Mouse (Mus musculus): ENCODE results near the gene Ift81.

Ift81 gene

DNA sequence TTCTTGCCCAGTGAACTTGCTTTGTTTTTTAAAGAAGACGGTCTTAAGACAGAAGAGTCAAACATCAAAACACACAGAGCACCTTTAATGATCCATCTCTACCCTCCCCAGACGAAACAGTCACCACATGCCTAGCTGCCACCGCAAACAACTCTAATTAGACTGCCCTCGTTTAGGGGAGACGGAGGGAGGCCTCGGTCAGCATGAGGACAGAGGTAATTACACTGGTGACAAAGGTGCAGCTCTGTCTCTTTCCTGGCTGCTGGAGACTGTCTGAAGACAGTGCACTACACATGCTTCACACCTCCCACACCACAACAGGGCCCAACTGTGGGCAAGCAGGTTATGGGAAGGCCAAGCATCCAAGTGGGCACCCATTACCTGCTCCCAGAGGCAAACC, 66.5 kb downstream of the Ift81 start:
- DNase-seq (ENCODE audit: low spot score in 2 of 2) = no peak

DNA sequence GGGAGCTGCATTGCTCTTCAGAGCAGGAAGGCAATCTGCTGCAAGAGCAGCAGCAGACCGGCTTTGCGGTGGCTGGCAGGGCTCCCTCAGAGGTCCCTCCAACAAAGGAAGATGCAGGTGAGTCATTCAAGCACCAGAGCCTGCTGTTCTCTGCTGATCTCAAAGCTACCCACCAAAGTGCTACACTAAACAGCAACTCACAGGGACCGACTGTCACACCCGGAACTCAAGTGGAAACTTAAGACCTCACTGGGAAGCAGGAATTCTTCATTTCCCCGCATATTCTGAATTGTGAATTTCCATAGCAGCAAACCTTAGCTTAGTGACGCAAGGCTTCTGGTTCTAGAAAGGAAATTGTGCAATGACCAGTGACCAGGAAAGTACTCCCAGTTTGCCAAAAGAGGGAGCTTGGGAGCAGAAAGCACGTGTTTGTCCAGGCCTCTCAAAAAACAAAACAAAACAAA, 67.0 kb downstream of the Ift81 start:
- DNase-seq (ENCODE audit: low spot score in 2 of 2) = peak in 1 of 2 experiments; percentile 26

DNA sequence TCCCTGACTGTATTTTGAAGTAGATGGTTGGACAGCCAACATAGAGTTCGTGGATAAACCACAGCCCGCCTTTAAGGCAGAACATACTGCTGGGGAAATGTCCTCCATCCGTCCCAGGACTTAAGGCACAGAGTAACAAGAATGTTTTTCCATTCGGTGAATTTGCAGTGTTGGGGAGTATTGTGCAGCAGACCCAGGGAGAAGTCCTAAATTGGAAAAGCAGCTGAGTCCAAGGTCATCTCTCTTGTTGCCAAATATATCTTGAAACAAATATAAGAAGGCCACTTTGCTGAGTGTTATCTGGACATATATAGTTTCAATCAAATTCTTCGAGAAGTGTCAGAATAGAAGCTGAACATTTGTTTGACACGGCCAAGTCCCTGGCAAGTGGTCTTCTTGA, 70.9 kb downstream of the Ift81 start:
- no peak for DNase-seq (ENCODE audit: low spot score in 2 of 2)

DNA sequence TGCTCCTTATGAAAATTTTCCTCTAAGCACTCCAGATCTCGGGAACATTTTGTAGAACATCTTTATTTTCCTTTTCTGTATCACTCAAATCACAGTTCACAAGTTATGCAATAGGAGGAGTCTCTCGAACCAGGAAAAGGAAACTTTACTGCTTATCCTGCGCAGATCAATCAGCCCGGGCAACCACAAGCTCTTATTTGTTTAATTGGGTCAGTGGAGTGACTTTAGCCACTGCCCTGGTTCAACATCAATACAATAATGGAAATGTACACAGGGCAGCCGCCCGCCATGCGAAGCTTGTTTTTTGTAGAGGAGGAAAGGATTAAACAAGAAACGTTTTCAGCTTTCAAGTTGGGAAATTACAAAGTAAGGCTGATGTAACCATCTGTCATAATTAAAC, 72.4 kb downstream of the Ift81 start:
- no peak for DNase-seq (ENCODE audit: low spot score in 2 of 2)

DNA sequence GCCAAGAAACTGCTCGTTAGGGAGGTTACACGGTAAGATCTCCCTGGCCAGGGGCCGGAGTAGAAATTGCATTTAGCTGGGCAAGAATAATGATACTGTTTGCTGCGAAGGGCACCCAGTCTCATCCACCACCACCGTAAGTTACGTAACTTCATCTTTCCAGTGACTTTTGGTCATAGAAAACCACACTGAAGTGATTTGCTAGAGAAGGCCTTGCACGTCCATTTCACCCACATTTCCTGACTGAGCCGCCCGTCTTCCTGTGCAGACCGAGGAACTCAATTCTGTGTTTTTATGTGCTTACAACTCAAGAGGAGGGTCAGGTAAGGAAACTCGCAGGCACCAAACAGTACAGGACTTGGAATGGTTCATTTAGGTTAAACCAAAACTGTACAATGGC, 76.2 kb downstream of the Ift81 start:
- no peak for DNase-seq (ENCODE audit: low spot score in 2 of 2)

DNA sequence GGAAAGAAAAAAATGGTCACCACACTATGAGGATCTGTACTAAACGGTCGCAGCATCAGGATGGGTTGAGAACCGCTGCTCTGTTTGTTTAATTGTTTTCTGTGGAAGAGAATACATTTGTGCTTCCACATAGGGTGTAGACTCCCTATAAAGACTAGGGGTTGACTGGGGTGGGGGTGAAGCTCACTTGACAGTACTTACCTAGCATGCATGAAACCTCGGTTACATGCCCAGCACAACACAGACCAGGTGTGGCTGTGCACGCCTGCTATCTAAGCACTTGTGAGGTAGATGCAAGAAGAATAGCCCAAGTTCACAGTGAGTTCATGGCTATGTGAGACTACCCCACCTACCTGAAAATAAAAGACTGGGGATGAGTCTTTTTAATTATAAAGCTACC, 76.7 kb downstream of the Ift81 start:
- DNase-seq (ENCODE audit: low spot score in 2 of 2) = no peak

DNA sequence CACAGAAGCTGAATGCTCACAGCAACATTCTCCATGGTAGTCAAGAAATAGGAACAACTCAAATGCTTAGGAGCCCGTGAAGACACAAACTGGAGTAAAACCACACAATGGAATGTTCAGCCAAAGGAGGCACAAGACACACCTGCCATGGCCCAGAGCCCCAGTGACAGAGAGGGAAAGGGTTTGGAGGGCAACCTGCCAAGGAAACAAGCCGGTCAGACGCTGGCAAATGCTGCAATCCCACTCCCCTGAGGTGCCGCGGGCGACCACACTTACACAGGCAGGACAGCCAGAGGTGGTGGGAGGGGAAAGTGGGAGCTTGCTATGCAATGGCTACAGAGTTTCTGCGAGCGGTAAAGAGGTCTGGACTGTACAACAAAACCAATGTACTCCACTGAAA, 80.4 kb downstream of the Ift81 start:
- DNase-seq (ENCODE audit: low spot score in 2 of 2) = no peak

DNA sequence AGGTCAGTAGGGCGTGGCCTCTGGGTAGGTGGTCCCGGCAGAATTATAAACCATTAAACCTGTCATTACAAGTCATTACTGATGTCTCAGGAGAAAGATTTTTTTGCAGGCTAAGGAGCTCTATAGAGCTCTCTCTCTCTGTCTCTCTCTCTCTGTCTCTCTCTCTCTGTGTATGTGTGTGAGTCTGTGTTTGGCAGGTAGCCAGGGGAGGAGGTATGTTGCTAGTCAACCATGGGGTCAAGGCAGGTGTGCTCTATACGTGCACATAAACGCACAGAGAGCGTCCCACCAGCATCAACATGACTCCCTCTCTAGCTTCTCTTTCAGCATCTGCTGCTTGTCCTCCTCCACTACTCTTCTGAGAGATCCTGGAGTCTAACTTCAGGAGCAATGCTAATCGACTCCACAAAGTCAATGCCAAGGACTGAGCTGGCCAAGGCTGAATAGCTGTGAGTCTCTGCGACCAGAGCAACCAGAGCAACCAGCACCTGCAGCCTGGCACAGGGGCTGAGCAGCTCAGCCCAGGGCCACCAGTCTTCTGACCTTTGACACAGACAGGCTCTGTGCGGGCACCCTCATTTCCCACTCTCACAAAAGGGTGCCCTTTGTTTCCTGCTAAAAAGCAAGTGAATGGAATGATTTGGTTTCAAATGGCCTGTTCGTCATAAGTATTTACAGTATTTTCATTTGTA, 84.3 kb downstream of the Ift81 start:
- no peak for DNase-seq (ENCODE audit: low spot score in 2 of 2)

DNA sequence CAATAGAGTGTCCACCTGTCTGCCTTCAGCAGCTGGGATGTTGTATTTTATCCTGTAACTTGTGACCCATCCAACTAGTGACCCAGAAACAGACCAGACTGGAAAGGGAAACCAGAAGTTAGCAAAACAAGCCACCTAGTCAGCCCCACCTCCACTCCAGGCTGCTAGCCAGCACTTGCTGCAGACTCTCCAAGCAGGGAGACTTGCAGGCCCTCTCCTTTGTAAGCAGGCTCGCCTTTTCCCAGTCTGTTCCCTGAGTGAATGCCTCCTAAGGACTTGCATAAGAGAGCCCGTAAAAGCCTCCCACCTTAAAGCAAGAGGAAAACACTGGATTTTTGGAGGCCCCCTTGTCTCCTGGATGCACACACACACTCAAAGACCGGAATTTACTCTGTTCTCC, 85.0 kb downstream of the Ift81 start:
- DNase-seq (ENCODE audit: low spot score in 2 of 2) = no peak

DNA sequence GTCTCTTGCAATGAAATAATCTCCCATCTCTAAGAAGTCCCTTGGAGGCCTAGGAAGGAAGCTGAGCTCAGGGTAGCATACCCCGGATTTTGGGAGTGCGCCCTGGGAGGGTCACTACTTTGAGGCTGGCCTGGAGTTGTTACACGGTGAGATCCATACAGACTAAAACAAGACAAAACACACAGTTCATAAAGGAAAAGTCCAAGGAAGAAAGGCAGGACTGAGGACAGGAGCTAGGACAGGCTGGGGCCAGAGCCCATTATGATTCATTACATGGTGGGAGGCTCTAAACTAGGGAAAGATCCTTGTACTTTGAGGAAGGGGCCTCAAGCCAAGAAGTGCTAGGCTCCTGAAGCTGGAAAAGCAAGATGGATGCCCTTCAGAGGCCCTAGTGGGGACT, 85.7 kb downstream of the Ift81 start:
- DNase-seq (ENCODE audit: low spot score in 2 of 2) = no peak

DNA sequence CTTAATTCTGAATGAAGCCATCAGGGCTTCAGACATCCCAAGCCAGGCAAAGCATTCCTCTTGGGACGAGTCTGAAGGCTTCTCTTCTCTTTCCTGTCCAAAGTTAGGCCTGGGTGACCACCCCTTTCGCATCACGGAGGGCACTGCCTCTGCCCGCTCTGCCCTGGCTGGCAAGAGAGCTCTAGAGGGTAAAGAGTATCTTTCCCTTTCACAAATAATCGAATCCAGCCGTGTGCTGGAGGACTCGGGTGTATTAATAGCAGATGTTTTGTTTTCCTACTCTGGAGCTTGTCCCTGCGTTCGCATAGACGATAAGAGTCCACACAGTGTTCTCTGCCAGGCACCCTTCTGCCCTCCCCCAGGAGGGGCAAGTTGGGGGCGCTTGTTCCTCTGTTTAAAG, 86.6 kb downstream of the Ift81 start:
- DNase-seq (ENCODE audit: low spot score in 2 of 2) = no peak

DNA sequence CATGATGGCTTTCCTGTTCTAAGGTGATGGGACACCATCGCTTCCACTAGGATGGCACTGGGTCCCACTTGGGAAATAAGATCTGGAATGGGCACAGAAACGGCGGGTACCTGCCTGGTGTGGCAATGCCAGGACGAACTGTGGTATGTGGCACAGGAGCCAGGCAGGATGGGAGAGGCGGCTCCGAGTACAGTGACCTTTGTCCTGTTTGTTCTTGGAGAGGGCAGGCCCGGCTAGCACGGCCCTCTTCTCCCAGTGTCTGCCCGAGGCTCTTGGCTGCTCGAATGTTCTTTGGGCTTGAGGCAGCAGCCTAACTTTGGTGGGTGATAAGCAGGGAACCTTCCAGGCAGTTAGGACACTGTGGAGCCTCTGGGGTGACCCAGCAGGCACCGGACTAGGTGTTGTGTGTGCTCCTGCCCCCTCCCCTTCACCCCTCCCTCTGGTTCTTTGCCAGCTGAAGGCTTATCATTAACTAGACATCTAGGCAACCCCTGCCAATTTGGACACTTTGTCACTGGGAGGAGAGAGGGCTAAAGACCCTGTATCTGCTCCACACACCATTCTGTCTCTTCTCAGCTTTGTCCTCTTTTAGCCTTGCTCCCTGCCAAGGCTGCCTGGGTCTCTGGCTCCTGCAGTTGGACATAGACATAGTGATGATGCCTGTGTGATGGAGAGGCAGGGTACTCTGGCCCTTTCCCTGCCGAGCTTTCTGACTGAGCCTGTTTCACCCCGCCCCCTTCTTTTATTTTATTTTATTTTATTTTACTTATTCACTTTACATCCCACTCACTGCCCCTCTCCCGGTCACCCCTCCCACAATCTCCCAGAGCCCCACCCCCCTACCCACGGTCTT, 87.2 kb downstream of the Ift81 start:
- DNase-seq (ENCODE audit: low spot score in 2 of 2) = no peak

DNA sequence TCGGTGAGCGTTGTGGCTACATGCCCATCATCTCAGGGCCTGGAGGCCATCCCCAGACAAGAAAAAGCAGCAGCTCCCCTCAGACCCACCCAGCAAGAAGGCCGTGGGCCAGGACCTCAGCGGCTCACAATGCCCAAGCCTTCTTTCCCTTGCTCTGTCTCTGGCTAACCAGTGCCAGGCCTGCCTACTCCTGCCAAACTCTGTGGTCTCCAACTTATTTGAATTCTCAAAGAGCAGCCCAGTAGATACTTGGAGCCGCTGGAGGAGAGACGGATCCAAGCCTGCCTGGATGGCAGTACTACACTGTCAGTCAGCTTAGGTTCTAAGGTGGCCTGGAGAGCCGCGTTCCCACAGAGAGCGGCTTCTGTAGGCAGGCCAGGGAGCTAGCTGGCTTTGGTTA, 87.9 kb downstream of the Ift81 start:
- DNase-seq (ENCODE audit: low spot score in 2 of 2) = no peak

DNA sequence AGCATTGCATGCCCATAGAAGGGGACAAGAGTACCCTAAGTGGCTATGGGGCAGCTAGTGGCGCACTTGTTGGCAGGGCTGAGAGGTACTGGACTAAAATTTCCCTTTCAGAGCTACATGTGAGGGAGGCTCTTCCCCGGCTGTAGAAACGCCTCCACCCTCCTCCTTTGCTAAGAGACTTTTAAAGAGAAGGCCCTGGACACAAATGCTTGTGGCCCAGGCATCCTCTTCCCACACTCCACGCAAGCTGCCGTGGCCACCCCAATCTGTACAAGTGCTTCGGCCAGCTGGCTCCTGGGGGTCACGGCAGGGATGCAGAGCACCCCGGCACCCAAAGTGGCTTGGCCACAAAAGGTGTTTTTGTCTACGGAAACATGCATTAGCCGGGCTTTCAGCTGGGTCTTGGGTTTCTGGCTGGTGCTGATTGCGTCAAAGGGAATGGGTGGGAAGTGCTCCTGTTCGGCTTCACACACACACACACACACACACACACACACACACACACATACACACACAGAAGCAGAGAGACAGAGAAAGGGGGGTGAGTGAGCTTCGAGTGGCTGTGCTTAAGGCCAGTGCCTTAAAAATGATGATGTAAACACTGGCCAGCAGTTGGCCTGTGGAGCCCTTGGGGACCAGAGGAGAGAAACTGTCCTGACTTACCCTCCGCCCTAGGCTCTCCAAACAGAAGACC, 88.9 kb downstream of the Ift81 start:
- DNase-seq (ENCODE audit: low spot score in 2 of 2) = no peak

DNA sequence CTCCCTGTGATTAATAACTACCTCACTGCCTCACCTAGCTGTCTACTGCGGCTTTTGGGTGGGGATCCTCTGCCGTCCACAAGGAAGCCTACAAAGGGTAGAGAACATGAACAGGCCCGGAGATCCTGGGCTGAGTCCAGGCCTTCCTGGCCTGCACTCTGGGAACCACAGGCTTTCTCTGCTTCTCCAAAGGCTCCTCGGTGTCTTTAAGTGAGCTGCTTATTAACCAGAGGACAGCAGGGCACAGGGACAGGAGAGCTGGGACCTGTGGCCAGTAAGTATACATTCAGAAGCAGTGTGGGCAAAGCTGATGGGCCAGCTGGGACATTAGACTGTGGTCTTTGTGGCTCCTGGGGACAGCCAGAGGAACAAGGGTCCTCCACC, 89.5 kb downstream of the Ift81 start:
- no peak for DNase-seq (ENCODE audit: low spot score in 2 of 2)

DNA sequence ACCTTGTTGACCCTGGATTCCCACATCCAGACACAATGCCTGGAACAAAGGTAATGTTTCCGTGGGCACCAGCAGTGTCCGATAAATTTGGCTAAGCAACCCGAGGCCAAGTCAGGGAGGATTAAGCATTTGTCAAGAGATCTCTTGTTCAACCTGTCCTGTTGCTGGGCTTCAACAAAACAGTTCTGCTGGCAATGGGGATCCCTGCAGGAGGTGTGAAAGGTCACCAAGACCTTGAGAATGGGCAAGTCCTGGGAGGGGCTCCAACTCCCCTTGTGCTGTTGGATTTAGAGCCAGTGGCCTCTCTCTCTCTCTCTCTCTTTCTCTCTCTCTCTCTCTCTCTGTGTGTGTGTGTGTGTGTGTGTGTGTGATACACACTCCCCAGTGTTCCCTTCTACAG, 90.1 kb downstream of the Ift81 start:
- DNase-seq (ENCODE audit: low spot score in 2 of 2) = no peak

DNA sequence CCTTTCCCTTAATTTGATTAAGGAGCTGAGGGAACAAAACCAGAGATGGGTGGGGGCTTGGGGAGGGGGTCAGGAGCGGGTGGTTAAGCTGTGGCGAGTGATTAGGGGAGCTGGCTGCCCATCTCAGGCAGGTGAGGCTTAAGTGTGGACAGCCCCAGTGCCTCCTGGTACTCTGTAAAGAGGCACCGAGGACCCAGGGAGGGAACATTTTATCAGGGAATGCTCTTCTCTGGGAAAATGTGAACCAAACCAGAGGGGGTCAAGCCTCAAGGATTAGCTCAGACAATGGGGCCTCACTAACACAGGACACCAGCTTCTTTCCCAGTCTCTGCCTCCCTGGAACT, 93.2 kb downstream of the Ift81 start:
- DNase-seq (ENCODE audit: low spot score in 2 of 2) = no peak

DNA sequence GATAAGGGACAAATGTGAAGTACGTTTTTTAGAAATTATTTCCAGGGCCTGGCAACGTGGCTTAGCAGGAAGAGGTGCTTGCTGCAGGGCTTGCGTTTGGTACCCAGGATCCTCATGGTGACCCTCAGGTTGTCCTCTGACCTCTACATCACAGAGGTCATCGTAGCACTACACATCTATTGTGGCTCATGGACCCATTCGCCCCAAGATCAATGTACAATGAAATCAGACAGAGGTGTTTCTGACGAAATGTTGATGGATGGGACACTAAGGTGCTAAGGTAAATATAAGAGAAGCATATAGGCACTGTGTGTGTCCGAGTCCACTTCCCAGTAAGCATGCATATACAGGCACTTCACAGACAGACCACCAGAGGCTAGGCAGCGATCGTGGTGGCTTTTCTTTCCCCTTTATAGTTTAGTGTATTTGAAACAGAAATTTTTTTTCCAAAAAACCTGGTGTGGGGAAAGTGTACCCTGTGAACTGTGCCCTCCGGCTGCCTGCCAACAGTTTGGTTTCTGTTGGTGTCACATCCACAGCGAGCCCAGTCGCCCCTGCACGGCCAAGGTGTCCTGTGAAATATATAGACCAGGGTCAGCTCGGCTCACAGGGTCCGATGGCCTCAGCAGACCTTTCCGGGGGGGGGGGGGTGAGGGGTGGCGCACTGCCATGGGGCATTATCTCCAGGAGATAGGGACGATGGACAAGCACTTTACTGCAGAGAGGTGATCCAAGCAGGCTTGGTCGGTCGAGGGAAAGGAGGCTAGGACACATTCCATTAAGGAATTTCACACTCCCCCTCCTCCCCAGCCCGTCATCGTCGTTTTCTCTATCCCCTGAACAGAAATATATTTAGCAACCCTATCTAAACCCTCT, 93.8 kb downstream of the Ift81 start:
- DNase-seq (ENCODE audit: low spot score in 2 of 2) = no peak

DNA sequence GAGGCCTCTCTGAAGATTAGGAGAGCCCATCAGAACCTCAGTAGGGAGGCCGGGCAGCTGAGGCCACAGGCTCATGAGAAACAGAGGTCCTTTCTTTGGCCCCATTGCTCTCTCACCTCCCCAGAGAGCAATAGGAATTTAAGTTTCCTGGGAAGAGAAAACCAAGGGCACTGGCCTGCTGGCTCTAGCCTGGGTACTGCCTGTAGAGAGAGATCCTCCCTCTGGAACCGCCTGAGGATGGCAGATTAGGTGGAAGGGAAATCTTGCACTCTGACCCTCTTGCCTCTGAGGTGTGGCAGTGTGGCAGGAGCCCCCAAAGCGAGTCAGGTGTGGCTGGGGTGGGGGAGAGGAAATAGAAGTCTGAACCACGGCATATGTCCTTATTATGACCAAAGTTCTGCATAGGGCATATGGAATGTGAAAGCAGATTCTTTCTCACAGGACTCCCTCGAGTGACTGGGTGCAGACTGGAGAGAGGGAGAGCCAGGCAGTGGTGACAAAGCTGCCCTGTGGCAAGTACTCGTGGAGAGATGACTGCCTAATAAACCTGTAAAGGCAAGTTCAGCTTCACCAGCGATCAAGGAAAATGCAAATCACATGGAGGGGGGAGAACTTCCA, 95.2 kb downstream of the Ift81 start:
- no peak for DNase-seq (ENCODE audit: low spot score in 2 of 2)

DNA sequence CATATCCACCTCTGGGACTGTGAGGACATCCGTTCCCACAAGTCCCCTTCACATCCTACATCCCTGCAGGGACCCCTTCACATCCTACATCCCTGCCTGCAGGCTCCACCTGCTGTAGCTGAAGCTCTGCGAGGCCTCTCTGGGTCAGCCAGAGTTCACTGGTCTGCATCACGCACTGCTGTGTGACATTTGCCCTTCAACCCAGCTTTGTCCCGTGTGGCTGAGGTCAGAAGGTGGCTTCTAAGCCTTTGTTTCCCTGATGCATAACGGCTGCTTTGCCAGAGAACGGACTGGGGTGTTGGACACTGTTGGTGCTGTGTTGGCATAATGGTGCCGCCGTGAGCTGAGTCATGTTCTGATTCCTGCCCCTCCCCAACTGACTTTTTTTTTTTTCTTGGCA, 96.1 kb downstream of the Ift81 start:
- no peak for DNase-seq (ENCODE audit: low spot score in 2 of 2)

DNA sequence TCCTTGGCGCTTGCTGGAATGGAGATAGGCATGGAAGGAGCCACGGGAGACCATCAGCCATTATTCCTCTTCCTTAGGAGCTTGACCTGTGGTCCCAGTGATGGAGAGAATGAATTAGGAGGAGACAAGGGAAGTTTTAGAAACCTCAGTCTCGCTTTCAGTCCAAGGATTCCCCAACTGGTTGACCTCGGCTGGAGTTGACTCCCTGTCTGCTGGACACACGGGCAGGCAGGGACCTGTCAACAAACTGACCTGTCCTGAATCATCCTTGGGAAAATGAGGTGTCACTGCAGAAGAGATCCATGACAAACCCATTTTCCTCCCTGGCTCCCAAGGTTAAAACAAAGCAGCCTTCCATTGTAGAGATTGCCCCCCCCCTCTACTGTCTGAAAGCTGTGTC, 97.4 kb downstream of the Ift81 start:
- DNase-seq (ENCODE audit: low spot score in 2 of 2) = no peak

Measured in thymus, postnatal 10 days (tissue).